Mouse (Mus musculus): ENCODE results near the gene Oxnad1.
A peak's percentile ranks its signal among the peaks of the same experiment; 100 is the strongest.
"Not testable (repeated sequence)": the region's sequence is repeated elsewhere in the genome, so short reads cannot be mapped to it uniquely, and the experiment has no call there.

Oxnad1 gene

GRCm38 (mm10) chr14:32091124-32091523 lies 6.0 kb downstream of the Oxnad1 start:
- DNase-seq (ENCODE audit: low read depth), result no peak

- DNase-seq (ENCODE audit: low read depth), result no peak
Measured at GRCm38 (mm10) chr14:32091704-32092103, 6.5 kb downstream of the Oxnad1 start.

GRCm38 (mm10) chr14:32093018-32093417 lies 7.8 kb downstream of the Oxnad1 start:
- DNase-seq (ENCODE audit: low read depth), result no peak

GRCm38 (mm10) chr14:32093500-32094117 lies 8.4 kb downstream of the Oxnad1 start:
- no peak for DNase-seq (ENCODE audit: low read depth)

- DNase-seq (ENCODE audit: low read depth), result no peak
Measured at GRCm38 (mm10) chr14:32095646-32096045, 10.5 kb downstream of the Oxnad1 start.

GRCm38 (mm10) chr14:32096740-32097139 lies 11.6 kb downstream of the Oxnad1 start:
- no peak for DNase-seq (ENCODE audit: low read depth)

- DNase-seq (ENCODE audit: low read depth), result no peak
Measured at GRCm38 (mm10) chr14:32097691-32098090, 12.5 kb downstream of the Oxnad1 start.

GRCm38 (mm10) chr14:32098951-32099350 lies 13.8 kb downstream of the Oxnad1 start:
- DNase-seq (ENCODE audit: low read depth), result no peak

GRCm38 (mm10) chr14:32103556-32103955 lies 18.4 kb downstream of the Oxnad1 start:
- DNase-seq (ENCODE audit: low read depth), result no peak

- DNase-seq (ENCODE audit: low read depth), result no peak
Measured at GRCm38 (mm10) chr14:32105663-32106062, 20.5 kb downstream of the Oxnad1 start.

GRCm38 (mm10) chr14:32106911-32107310 lies 21.7 kb downstream of the Oxnad1 start:
- DNase-seq (ENCODE audit: low read depth), result no peak

GRCm38 (mm10) chr14:32112124-32112523 lies 26.9 kb downstream of the Oxnad1 start:
- DNase-seq (ENCODE audit: low read depth), result not testable (repeated sequence)

GRCm38 (mm10) chr14:32120940-32121919 lies 36.1 kb downstream of the Oxnad1 start:
- no peak for DNase-seq (ENCODE audit: low read depth)

GRCm38 (mm10) chr14:32121920-32122315 lies 36.7 kb downstream of the Oxnad1 start:
- peak; percentile 53 for DNase-seq (ENCODE audit: low read depth)

- no peak for DNase-seq (ENCODE audit: low read depth)
Measured at GRCm38 (mm10) chr14:32124261-32124660, 39.1 kb downstream of the Oxnad1 start.

GRCm38 (mm10) chr14:32125256-32125655 lies 40.1 kb downstream of the Oxnad1 start:
- DNase-seq (ENCODE audit: low read depth), result not testable (repeated sequence)

- DNase-seq (ENCODE audit: low read depth), result no peak
Measured at GRCm38 (mm10) chr14:32128409-32128808, 43.2 kb downstream of the Oxnad1 start.

- DNase-seq (ENCODE audit: low read depth), result no peak
Measured at GRCm38 (mm10) chr14:32131836-32132235, 46.7 kb downstream of the Oxnad1 start.

GRCm38 (mm10) chr14:32134293-32134692 lies 49.1 kb downstream of the Oxnad1 start:
- no peak for DNase-seq (ENCODE audit: low read depth)

GRCm38 (mm10) chr14:32136467-32136866 lies 51.3 kb downstream of the Oxnad1 start:
- not testable (repeated sequence) for DNase-seq (ENCODE audit: low read depth)

GRCm38 (mm10) chr14:32140359-32140965 lies 55.3 kb downstream of the Oxnad1 start:
- DNase-seq (ENCODE audit: low read depth), result no peak

GRCm38 (mm10) chr14:32141723-32142122 lies 56.5 kb downstream of the Oxnad1 start, which contains the start of gene Msmb:
Gene Msmb, plus strand, starts transcription at chr14:32142023.
- no peak for DNase-seq (ENCODE audit: low read depth)

- no peak for DNase-seq (ENCODE audit: low read depth)
Measured at GRCm38 (mm10) chr14:32144734-32145133, 59.6 kb downstream of the Oxnad1 start.

Data from naive thymus-derived CD4-positive, alpha-beta T cell, adult 2 months (primary cell).